Mouse (Mus musculus) limb, embryonic 10.5 days (tissue): ENCODE data around the gene Clmn. TPM values are rescaled to one million over a fixed set of nuclear protein-coding genes. Genes with fewer than 3 reads are reported as not detected.

ENCODE experiments used
- DNase-seq: peaks from one replicate; pipeline ENCODE4 v3.0.0-alpha.2; 2017; ENCODE audit warnings: low spot score
- H3K27ac ChIP-seq: fragments of 300-500 bp; sonication (generic); 2 replicates; pipeline ENCODE4 v1.5.1; 2016; ENCODE audit warnings: mild to moderate bottlenecking
- H3K27me3 ChIP-seq: fragments of 300-500 bp; sonication (generic); 2 replicates; pipeline ENCODE4 v1.6.1; 2016; ENCODE audit warnings: low read depth, mild to moderate bottlenecking; ENCODE audit not compliant: poor library complexity, severe bottlenecking
- H3K36me3 ChIP-seq: fragments of 300-500 bp; sonication (generic); 2 replicates; pipeline ENCODE4 v1.6.1; 2016; ENCODE audit warnings: mild to moderate bottlenecking, moderate library complexity
- H3K4me1 ChIP-seq: fragments of 300-500 bp; sonication (generic); 2 replicates; pipeline ENCODE4 v1.6.1; 2016
- H3K4me3 ChIP-seq: fragments of 300-500 bp; sonication (generic); 2 replicates; pipeline ENCODE4 v1.5.1; 2016; ENCODE audit warnings: mild to moderate bottlenecking, moderate library complexity
- H3K9me3 ChIP-seq: fragments of 300-500 bp; sonication (generic); replicated peaks from 2 replicates; pipeline ENCODE4 v1.6.1; 2016; ENCODE audit warnings: mild to moderate bottlenecking
- whole genome bisulfite sequencing: fragments of 180-500 bp; shearing (Covaris S2); methylation state at CpG from one replicate; pipeline ENCODE4 v1.1.7; 2016; 5-methylcytosine and 5-hydroxymethylcytosine counted together
- polyA plus RNA-seq: library from polyadenylated mRNA; unstranded; fragments of >200 nt; fragmentation: Nextera tagmentation; extraction: Ambion mirVana; gene quantifications from 2 replicates; pipeline ENCODE4 v1.2.1, GENCODE M21; 2016

Clmn gene
- polyA plus RNA-seq, 1 experiment from 2014 or later = 3.0 TPM

DNA sequence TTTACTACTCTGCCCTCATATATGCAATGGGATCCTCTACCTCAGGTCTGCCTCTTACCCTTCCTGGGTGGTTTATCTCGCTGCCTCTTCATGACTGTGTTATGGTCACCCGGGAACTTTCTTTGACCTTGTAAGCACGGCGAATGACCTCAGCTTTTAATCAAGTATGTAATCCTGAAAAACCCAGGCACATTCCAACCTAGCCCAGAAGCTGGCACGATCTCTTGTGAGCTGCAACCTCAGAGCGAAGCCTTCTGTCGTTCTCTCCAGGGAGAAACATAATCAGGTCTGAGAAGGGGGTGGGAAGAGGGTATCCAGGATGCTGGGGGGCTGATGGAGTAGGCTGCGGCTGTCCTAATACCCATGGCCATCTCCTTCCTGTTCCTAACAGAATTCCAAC lies 45.8 kb downstream of the Clmn start:
- 63% methylated on average over 8 of the region's 8 CpGs for WGBS
- no peaks in the 10 kb centered on the region for H3K36me3 ChIP-seq
- no peaks in the 10 kb centered on the region for H3K9me3 ChIP-seq
- H3K27ac ChIP-seq = peak overlapping the region; percentile 54
- no peak for DNase-seq
- H3K4me1 ChIP-seq = peaks cover 87% of the 10 kb centered on the region
- peaks cover 24% of the 10 kb centered on the region; the same call in 1 of the 2 replicates for H3K27me3 ChIP-seq
- H3K4me3 ChIP-seq = no peak overlapping the region

GRCm38 (mm10) chr12:104818057-104818456 lies 46.8 kb downstream of the Clmn start:
- Histone ChIP-seq H3K27ac (peak overlapping the region; percentile 51), H3K4me1 (peaks cover 90% of the 10 kb centered on the region), H3K36me3 (no peaks in the 10 kb centered on the region), H3K9me3 (no peaks in the 10 kb centered on the region), H3K27me3 (peaks cover 19% of the 10 kb centered on the region; the same call in 1 of the 2 replicates), H3K4me3 (no peak overlapping the region)
- no peak for DNase-seq
- 71% methylated on average over 7 of the region's 7 CpGs for WGBS

DNA sequence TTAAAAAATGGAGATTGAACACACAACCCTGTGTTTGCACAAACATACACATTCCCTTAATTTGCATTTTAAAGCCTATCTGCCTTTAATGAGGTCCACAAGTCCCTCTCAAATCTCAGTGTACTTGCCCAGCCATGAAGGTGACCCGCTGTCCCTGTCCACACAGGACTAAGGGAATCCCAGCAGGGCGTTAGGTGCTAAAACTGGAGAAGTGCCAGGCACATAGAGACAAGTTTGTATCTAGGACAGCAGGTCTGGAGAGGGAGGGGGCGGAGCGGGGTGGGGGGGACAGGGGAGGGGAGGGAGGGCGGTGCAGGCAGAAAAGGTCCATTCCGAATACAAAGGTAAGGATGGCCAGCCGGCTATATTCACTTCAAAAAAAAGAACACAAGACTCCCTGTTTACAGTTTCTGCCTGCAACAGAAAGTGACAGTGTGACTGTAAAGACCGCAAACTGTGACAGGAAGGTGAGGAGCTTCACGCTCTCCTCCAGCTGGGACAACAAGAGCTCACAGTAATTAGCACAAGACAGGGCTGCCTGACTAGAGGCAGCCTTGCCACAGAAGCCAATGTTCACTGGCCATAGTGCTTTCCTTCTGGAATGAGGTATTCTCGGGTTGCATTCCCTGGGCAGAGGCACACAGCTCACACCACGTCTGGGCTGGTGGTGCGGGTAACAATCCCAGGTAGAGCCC lies 47.6 kb downstream of the Clmn start:
- Histone ChIP-seq H3K4me1 (peaks cover 90% of the 10 kb centered on the region), H3K27me3 (peaks cover 23% of the 10 kb centered on the region; the same call in 1 of the 2 replicates), H3K4me3 (no peak overlapping the region), H3K27ac (peak overlapping the region; percentile 51; the same call in 1 of the 2 replicates), H3K36me3 (no peaks in the 10 kb centered on the region), H3K9me3 (no peaks in the 10 kb centered on the region)
- no peak for DNase-seq
- WGBS = 18% methylated on average over 12 of the region's 12 CpGs

DNA sequence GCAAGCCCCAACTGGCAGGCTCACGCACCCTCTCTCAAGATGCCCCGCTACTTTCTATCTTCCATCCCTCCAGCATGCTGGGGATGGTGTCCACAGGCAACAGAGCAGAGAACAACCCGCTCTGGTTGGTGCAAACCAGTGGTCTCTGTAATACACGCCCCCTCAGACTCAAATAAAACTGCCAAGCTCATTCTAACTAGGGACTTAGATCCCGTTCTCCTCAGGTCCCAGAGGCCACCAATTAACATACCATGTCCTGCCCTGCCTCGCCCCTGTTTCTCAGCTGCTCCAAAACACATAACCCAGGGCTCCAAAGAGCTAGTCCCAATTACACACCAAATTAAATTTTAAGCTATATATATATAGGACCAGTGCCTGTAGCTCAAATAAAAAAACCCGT lies 50.6 kb downstream of the Clmn start:
- H3K36me3 ChIP-seq = no peaks in the 10 kb centered on the region
- no peaks in the 10 kb centered on the region for H3K9me3 ChIP-seq
- H3K4me1 ChIP-seq = peaks cover 88% of the 10 kb centered on the region
- H3K4me3 ChIP-seq = peak overlapping the region; percentile 26; the same call in 1 of the 2 replicates
- peak overlapping the region; percentile 86 for H3K27ac ChIP-seq
- peak; percentile 61 for DNase-seq
- 29% methylated on average over 7 of the region's 7 CpGs for WGBS
- peaks cover 26% of the 10 kb centered on the region; the same call in 1 of the 2 replicates for H3K27me3 ChIP-seq

DNA sequence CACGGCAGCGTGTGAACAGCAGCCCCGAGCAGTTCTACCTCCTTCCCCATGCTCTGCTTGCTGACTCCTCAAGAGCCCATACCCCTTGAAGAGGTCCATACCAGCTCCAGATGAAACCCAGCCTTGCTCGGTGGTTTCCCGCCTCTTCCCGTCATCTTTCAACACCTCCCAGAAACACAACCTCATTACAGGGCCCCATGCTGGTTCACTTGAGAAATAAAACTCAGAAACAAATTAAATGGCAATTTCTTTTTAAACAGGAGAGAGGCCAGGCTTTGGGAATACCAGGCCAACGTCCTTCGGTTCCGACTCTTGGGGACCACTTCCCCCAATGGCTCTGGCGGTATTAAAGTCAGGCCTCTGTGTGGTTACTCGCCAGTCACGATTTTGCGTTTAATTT lies 51.1 kb downstream of the Clmn start:
- Histone ChIP-seq H3K4me3 (peak overlapping the region; percentile 26; the same call in 1 of the 2 replicates), H3K4me1 (peaks cover 88% of the 10 kb centered on the region), H3K36me3 (no peaks in the 10 kb centered on the region), H3K27ac (peak overlapping the region; percentile 86), H3K27me3 (peaks cover 26% of the 10 kb centered on the region; the same call in 1 of the 2 replicates), H3K9me3 (no peaks in the 10 kb centered on the region)
- 52% methylated on average over 13 of the region's 13 CpGs for WGBS
- DNase-seq = peak; percentile 70

GRCm38 (mm10) chr12:104812711-104813110 lies 52.2 kb downstream of the Clmn start:
- Histone ChIP-seq H3K4me3 (no peak overlapping the region), H3K9me3 (no peaks in the 10 kb centered on the region), H3K4me1 (peaks cover 89% of the 10 kb centered on the region), H3K27ac (peak overlapping the region; percentile 86), H3K27me3 (peaks cover 17% of the 10 kb centered on the region; the same call in 1 of the 2 replicates), H3K36me3 (no peaks in the 10 kb centered on the region)
- 82% methylated on average over 4 of the region's 4 CpGs for WGBS
- no peak for DNase-seq

GRCm38 (mm10) chr12:104810923-104811443 lies 53.9 kb downstream of the Clmn start:
- Histone ChIP-seq H3K4me3 (no peak overlapping the region), H3K27me3 (peaks cover 7% of the 10 kb centered on the region; the same call in 1 of the 2 replicates), H3K36me3 (no peaks in the 10 kb centered on the region), H3K27ac (no peak overlapping the region), H3K4me1 (peaks cover 93% of the 10 kb centered on the region), H3K9me3 (no peaks in the 10 kb centered on the region)
- no peak for DNase-seq
- 62% methylated on average over 7 of the region's 7 CpGs for WGBS

- peak overlapping the region; percentile 82 for H3K27ac ChIP-seq
- H3K27me3 ChIP-seq = peaks cover 12% of the 10 kb centered on the region; the same call in 1 of the 2 replicates
- DNase-seq = no peak
- peak overlapping the region; percentile 20; the same call in 1 of the 2 replicates for H3K4me3 ChIP-seq
- WGBS = 54% methylated on average over 17 of the region's 17 CpGs
- H3K36me3 ChIP-seq = no peaks in the 10 kb centered on the region
- peaks cover 74% of the 10 kb centered on the region for H3K4me1 ChIP-seq
- no peaks in the 10 kb centered on the region for H3K9me3 ChIP-seq
Observed at GRCm38 (mm10) chr12:104808421-104809067, 56.3 kb downstream of the Clmn start.

DNA sequence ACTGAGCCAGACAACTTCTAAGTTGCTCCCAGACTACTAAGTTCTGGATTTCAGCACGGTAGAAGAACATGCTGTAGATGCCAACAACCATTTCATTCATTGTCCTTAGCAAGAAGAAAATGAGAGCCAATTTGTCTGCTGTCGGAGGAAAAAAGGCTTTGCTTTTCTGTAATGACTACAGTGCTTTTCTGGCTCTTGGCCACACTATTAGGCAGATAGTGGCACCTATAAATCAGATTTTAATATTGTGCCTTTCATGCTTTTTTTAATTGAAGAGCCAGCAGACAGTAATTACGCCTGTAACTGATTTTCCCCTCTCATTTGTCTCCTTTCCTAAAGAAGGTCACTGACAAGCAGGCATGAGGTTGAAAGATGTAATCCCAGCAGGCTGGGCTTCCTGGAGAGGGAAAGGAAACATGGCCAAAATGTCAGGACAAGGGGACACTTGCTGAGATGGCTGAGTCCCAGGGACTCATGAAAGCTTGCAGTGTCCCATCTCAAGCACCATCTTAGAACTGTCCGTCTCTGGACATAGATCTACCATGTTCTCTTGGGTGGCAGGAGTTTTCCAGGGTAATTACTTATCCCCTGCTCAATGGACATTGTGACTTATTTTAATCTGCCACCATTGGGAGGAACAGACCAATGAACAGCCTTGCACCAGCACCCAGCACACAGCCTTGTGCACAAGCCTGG lies 58.0 kb downstream of the Clmn start:
- no peak overlapping the region for H3K4me3 ChIP-seq
- H3K27me3 ChIP-seq = peaks cover 5% of the 10 kb centered on the region; the same call in 1 of the 2 replicates
- H3K27ac ChIP-seq = 0 out of 2 replicates have a peak overlapping the region, but pooled peaks have one; percentile 27
- 54% methylated on average over 4 of the region's 4 CpGs for WGBS
- no peaks in the 10 kb centered on the region for H3K9me3 ChIP-seq
- H3K4me1 ChIP-seq = peaks cover 74% of the 10 kb centered on the region
- no peak for DNase-seq
- H3K36me3 ChIP-seq = no peaks in the 10 kb centered on the region

GRCm38 (mm10) chr12:104801494-104802260 lies 63.2 kb downstream of the Clmn start:
- H3K27me3 ChIP-seq = peaks cover 5% of the 10 kb centered on the region; the same call in 1 of the 2 replicates
- WGBS = 55% methylated on average over 9 of the region's 9 CpGs
- H3K4me3 ChIP-seq = no peak overlapping the region
- peaks cover 34% of the 10 kb centered on the region for H3K4me1 ChIP-seq
- H3K27ac ChIP-seq = peak overlapping the region; percentile 57
- no peaks in the 10 kb centered on the region for H3K9me3 ChIP-seq
- H3K36me3 ChIP-seq = peaks cover 34% of the 10 kb centered on the region
- no peak for DNase-seq

- Histone ChIP-seq H3K9me3 (no peaks in the 10 kb centered on the region), H3K4me1 (peaks cover 34% of the 10 kb centered on the region), H3K4me3 (no peak overlapping the region), H3K36me3 (peaks cover 43% of the 10 kb centered on the region), H3K27ac (no peak overlapping the region), H3K27me3 (no peaks in the 10 kb centered on the region)
- 94% methylated on average over 3 of the region's 3 CpGs for WGBS
- no peak for DNase-seq
Observed at GRCm38 (mm10) chr12:104799365-104799764, 65.5 kb downstream of the Clmn start.

GRCm38 (mm10) chr12:104797905-104798304 lies 67.0 kb downstream of the Clmn start:
- Histone ChIP-seq H3K27ac (no peak overlapping the region), H3K27me3 (no peaks in the 10 kb centered on the region), H3K4me3 (no peak overlapping the region), H3K36me3 (peaks cover 43% of the 10 kb centered on the region), H3K9me3 (no peaks in the 10 kb centered on the region), H3K4me1 (peaks cover 38% of the 10 kb centered on the region)
- DNase-seq = no peak
- WGBS = 92% methylated on average over 6 of the region's 6 CpGs
